Mouse (Mus musculus) G1E-ER4 (cell line): Measurements from ENCODE around the gene Pmm1. TPM values are rescaled to one million over a fixed set of nuclear protein-coding genes. Genes with fewer than 3 reads are reported as not detected.

Source experiments
- GATA1 ChIP-seq: IDR thresholded peaks from one replicate; pipeline ENCODE4 v1.8.0; 2012; ENCODE audit warnings: low read length, inconsistent platforms
- polyA plus RNA-seq: library from polyadenylated mRNA; stranded (reverse); fragments of >175 nt; gene quantifications from 2 replicates; pipeline ENCODE4 v1.2.3, GENCODE M21; 2012

Gene Pmm1
- polyA plus RNA-seq, 1 experiment, result 93.6 TPM

DNA sequence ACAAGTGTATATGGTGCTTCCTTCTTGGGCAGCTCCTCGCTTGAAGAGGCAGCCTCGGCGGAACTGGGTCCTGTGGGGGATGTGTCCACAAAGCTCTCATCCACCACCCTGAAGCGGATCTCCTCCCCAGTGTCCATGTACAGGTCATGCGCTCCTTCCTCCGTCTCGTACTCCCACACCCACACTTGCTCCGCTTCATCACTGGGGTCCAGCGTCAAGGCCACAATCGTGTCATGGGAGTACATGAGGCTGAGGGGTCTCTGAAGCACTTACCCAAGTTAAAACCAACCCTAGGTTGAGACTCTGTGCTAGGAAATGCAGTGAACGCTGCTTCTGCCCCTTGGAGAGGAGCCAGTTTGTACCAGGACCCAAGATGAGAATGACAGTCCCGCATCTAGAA lies 43.5 kb downstream of the Pmm1 start:
- no peak for TF ChIP-seq GATA1

- no peak for TF ChIP-seq GATA1
Measured at GRCm38 (mm10) chr15:81915663-81916062, 45.1 kb downstream of the Pmm1 start.

- no peak for TF ChIP-seq GATA1
Measured at GRCm38 (mm10) chr15:81914668-81915067, 46.1 kb downstream of the Pmm1 start.

DNA sequence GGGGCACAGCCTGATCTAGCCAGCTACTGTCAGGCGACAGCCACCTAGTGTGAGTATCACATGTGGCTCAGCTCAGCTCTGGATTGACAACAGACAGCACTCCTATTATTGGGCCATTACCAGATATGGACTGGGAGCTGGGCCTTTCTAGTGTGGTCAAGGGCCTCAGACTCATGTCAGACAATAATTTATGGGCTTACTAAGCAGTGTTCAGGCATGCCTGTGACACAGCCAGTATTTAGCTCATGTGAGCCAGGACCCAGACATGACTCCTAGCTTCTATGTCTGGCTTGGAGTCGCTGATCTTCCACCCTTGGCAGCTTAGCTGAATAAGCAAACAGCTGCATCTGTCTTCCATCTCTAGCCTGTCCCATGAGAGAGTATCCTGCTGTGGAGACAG lies 48.2 kb downstream of the Pmm1 start:
- no peak for TF ChIP-seq GATA1

DNA sequence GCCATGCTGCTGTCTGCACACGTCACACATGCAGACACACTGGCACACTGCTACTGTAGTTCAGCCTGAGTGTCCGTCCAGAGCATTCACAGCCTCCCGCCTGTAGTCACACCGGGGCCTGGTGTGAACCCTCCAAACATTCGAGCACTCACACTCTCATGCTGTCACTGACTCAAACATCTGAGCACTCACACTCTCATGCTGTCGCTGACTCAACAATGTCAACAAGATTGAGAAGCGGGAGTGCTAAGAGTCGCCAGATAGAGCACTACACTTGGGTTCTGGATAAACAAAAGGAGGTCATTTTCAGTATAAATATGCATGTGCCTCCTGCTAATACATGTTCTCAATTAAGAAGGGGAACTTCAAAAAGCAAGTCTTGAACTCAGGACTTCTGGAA lies 52.8 kb downstream of the Pmm1 start:
- no peak for TF ChIP-seq GATA1

DNA sequence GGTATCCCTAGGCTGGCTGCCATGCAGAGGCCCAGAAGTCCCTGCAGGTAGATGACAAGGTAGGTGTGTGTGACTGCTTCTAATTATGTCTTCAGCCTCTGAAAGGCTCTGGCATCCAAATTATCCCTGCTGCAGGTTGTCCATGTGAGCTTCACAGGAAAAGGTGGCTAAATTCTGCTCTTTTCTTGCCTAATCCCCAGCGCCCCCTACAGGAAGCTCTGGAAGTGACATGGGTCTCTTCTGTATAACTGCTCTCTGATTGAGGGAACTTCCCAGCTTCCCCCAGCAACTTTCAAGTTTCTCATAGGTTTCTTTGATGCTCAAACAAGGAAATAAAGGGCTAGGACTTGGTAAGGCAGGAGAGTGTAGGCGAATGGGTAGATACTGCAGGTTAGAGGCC lies 55.8 kb downstream of the Pmm1 start:
- no peak for TF ChIP-seq GATA1

Other genes starting within 250 kb of the Pmm1 start
- gene Zc3h7b, start 215.9 kb downstream of the Pmm1 start, polyA plus RNA-seq, result 72.0 and 77.6 TPM in 2 replicates
- gene Rangap1, start 215.4 kb downstream of the Pmm1 start, polyA plus RNA-seq, result 273 and 309 TPM in 2 replicates
- gene Tef, start 158.5 kb downstream of the Pmm1 start, polyA plus RNA-seq, result 53.4 and 92.0 TPM in 2 replicates
- gene Tob2, start 102.1 kb downstream of the Pmm1 start, polyA plus RNA-seq, result 34.5 and 37.6 TPM in 2 replicates
- 5.0 and 21.7 TPM in 2 replicates for gene Phf5a, start 89.0 kb downstream of the Pmm1 start, polyA plus RNA-seq
- gene Aco2, start 88.6 kb downstream of the Pmm1 start, polyA plus RNA-seq, result 167 and 205 TPM in 2 replicates
- 66.1 and 86.3 TPM in 2 replicates for gene Polr3h, start 34.7 kb downstream of the Pmm1 start, polyA plus RNA-seq
- not detected in 2 replicates for gene Csdc2, start 24.2 kb downstream of the Pmm1 start, polyA plus RNA-seq
- not detected in 2 replicates for gene 1700029P11Rik, start 19.6 kb upstream of the Pmm1 start, polyA plus RNA-seq
- gene Xrcc6, start 26.9 kb upstream of the Pmm1 start, polyA plus RNA-seq, result 8.4 and 12.7 TPM in 2 replicates
- 45.7 and 65.4 TPM in 2 replicates for gene Desi1, start 72.9 kb upstream of the Pmm1 start, polyA plus RNA-seq
- 25.8 and 229 TPM in 2 replicates for gene Snu13, start 86.7 kb upstream of the Pmm1 start, polyA plus RNA-seq
- gene 4930407I10Rik, start 98.2 kb upstream of the Pmm1 start, polyA plus RNA-seq, result not detected in 2 replicates
- not detected in 2 replicates for gene Mei1, start 109.1 kb upstream of the Pmm1 start, polyA plus RNA-seq
- gene Ccdc134, start 167.0 kb upstream of the Pmm1 start, polyA plus RNA-seq, result 3.7 and 11.2 TPM in 2 replicates
- gene Srebf2, start 186.3 kb upstream of the Pmm1 start, polyA plus RNA-seq, result 533 and 536 TPM in 2 replicates